Mouse (Mus musculus) limb, embryonic 10.5 days (tissue): Measurements from ENCODE around the gene Bsnd. TPM values are rescaled to one million over a fixed set of nuclear protein-coding genes. Genes with fewer than 3 reads are reported as not detected.

Source experiments
- DNase-seq: peaks from one replicate; pipeline ENCODE4 v3.0.0-alpha.2; 2017; ENCODE audit warnings: low spot score
- H3K27ac ChIP-seq: fragments of 300-500 bp; sonication (generic); 2 replicates; pipeline ENCODE4 v1.5.1; 2016; ENCODE audit warnings: mild to moderate bottlenecking
- H3K27me3 ChIP-seq: fragments of 300-500 bp; sonication (generic); 2 replicates; pipeline ENCODE4 v1.6.1; 2016; ENCODE audit warnings: low read depth, mild to moderate bottlenecking; ENCODE audit not compliant: poor library complexity, severe bottlenecking
- H3K36me3 ChIP-seq: fragments of 300-500 bp; sonication (generic); 2 replicates; pipeline ENCODE4 v1.6.1; 2016; ENCODE audit warnings: mild to moderate bottlenecking, moderate library complexity
- H3K4me1 ChIP-seq: fragments of 300-500 bp; sonication (generic); 2 replicates; pipeline ENCODE4 v1.6.1; 2016
- H3K4me3 ChIP-seq: fragments of 300-500 bp; sonication (generic); 2 replicates; pipeline ENCODE4 v1.5.1; 2016; ENCODE audit warnings: mild to moderate bottlenecking, moderate library complexity
- H3K9me3 ChIP-seq: fragments of 300-500 bp; sonication (generic); replicated peaks from 2 replicates; pipeline ENCODE4 v1.6.1; 2016; ENCODE audit warnings: mild to moderate bottlenecking
- WGBS: fragments of 180-500 bp; shearing (Covaris S2); methylation state at CpG from one replicate; pipeline ENCODE4 v1.1.7; 2016; 5-methylcytosine and 5-hydroxymethylcytosine counted together
- polyA plus RNA-seq: library from polyadenylated mRNA; unstranded; fragments of >200 nt; fragmentation: Nextera tagmentation; extraction: Ambion mirVana; gene quantifications from 2 replicates; pipeline ENCODE4 v1.2.1, GENCODE M21; 2016

The Bsnd gene
- polyA plus RNA-seq, 1 experiment from 2014 or later: not detected

DNA sequence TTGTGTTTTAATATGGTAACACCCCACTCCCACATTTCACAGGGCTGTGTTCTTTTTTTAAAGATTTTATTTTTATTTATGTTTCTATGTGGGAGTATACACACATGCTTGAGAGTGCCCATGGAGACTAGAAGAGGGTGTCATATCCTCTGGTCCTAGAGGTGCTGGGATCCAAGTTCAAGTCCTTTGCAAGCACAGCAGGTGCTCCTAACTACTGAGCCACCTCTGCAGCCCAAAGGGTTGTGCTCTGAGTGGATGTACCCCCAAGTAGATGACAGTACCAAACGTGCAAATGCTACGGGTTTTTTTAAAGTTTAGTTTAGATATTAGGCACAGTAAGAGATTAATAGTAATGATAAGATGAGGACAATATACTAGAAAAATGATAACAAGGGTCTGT lies 56.7 kb downstream of the Bsnd start:
- no peak for DNase-seq
- Histone ChIP-seq H3K4me1 (no peaks in the 10 kb centered on the region), H3K27ac (no peak overlapping the region), H3K27me3 (no peaks in the 10 kb centered on the region), H3K4me3 (no peak overlapping the region), H3K36me3 (peaks cover 90% of the 10 kb centered on the region), H3K9me3 (no peaks in the 10 kb centered on the region)
- 94% methylated on average over 2 of the region's 2 CpGs for WGBS

Other genes with a start within 250 kb of the Bsnd start
- 7.3 and 7.4 TPM in 2 replicates for gene Usp24, start 176.1 kb downstream of the Bsnd start, polyA plus RNA-seq
- gene Pcsk9, start 28.0 kb downstream of the Bsnd start, polyA plus RNA-seq: 2.1 and 2.8 TPM in 2 replicates
- 9.8 and 10.1 TPM in 2 replicates for gene Dhcr24, start 68.8 kb upstream of the Bsnd start, polyA plus RNA-seq
- gene Lexm, start 125.0 kb upstream of the Bsnd start, polyA plus RNA-seq: 0.15 TPM in 2 replicates
- gene Ttc22, start 130.1 kb upstream of the Bsnd start, polyA plus RNA-seq: 0.14 TPM in 1 of 2 replicates, not detected in the other
- gene Pars2, start 158.8 kb upstream of the Bsnd start, polyA plus RNA-seq: 18.8 and 20.2 TPM in 2 replicates
- 110 and 132 TPM in 2 replicates for gene Ttc4, start 186.7 kb upstream of the Bsnd start, polyA plus RNA-seq
- gene Mroh7, start 238.6 kb upstream of the Bsnd start, polyA plus RNA-seq: 0.04 and 0.05 TPM in 2 replicates
- 0.09 and 0.13 TPM in 2 replicates for gene Fam151a, start 241.6 kb upstream of the Bsnd start, polyA plus RNA-seq